Mouse (Mus musculus) thymus, adult 2 months (tissue): ENCODE data around the gene Rassf6. TPM values are rescaled to one million over a fixed set of nuclear protein-coding genes. Genes with fewer than 3 reads are reported as not detected.

Experiments used
- DNase-seq: peaks from one replicate; pipeline ENCODE4 v3.0.0; 2021
- H3K27ac ChIP-seq: fragments of 200-500 bp; 2 replicates; pipeline ENCODE4 v1.5.1; 2012; ENCODE audit warnings: low read length, control low read depth; ENCODE audit not compliant: control insufficient read depth, insufficient read depth
- H3K27me3 ChIP-seq: fragments of 200-500 bp; 2 replicates; pipeline ENCODE4 v1.6.1; 2012; ENCODE audit warnings: mild to moderate bottlenecking, low read length, moderate library complexity, mixed read lengths; ENCODE audit not compliant: control insufficient read depth, insufficient read depth
- H3K36me3 ChIP-seq: fragments of 200-500 bp; 2 replicates; pipeline ENCODE4 v1.6.1; 2012; ENCODE audit warnings: mild to moderate bottlenecking, low read length, moderate library complexity; ENCODE audit not compliant: control insufficient read depth, insufficient read depth
- H3K4me1 ChIP-seq: fragments of 200-500 bp; replicated peaks from 2 replicates; pipeline ENCODE4 v1.6.1; 2012; ENCODE audit warnings: low read length; ENCODE audit not compliant: control insufficient read depth, insufficient read depth
- H3K4me3 ChIP-seq: fragments of 200-500 bp; 2 replicates; pipeline ENCODE4 v1.5.1; 2012; ENCODE audit warnings: mild to moderate bottlenecking, low read length, control low read depth, moderate library complexity; ENCODE audit not compliant: control insufficient read depth, insufficient read depth
- CTCF ChIP-seq: fragments of 200-500 bp; IDR thresholded peaks from 2 replicates; pipeline ENCODE4 v1.5.1; 2012; ENCODE audit warnings: mild to moderate bottlenecking, control low read depth, low read length, moderate library complexity, borderline replicate concordance; ENCODE audit not compliant: control insufficient read depth, poor library complexity, insufficient read depth; ENCODE audit errors: extremely low read depth
- POLR2A ChIP-seq: fragments of 200-500 bp; IDR thresholded peaks from 2 replicates; pipeline ENCODE4 v1.6.1; 2012; ENCODE audit warnings: mild to moderate bottlenecking, low read length, control low read depth, moderate library complexity; ENCODE audit not compliant: control insufficient read depth, poor library complexity, insufficient read depth; ENCODE audit errors: extremely low read depth
- WGBS: fragments of 180-500 bp; shearing (Covaris S2); methylation state at CpG from one replicate; pipeline ENCODE4 v1.1.7; 2018; 5-methylcytosine and 5-hydroxymethylcytosine counted together
- polyA plus RNA-seq: library from polyadenylated mRNA; depleted of rRNA; stranded (reverse); fragments of >200 nt; gene quantifications from 2 replicates; pipeline ENCODE4 v1.2.3, GENCODE M21; 2012; rRNA removed

The Rassf6 gene
- polyA plus RNA-seq, result 1.1 and 2.0 TPM in 2 replicates

DNA sequence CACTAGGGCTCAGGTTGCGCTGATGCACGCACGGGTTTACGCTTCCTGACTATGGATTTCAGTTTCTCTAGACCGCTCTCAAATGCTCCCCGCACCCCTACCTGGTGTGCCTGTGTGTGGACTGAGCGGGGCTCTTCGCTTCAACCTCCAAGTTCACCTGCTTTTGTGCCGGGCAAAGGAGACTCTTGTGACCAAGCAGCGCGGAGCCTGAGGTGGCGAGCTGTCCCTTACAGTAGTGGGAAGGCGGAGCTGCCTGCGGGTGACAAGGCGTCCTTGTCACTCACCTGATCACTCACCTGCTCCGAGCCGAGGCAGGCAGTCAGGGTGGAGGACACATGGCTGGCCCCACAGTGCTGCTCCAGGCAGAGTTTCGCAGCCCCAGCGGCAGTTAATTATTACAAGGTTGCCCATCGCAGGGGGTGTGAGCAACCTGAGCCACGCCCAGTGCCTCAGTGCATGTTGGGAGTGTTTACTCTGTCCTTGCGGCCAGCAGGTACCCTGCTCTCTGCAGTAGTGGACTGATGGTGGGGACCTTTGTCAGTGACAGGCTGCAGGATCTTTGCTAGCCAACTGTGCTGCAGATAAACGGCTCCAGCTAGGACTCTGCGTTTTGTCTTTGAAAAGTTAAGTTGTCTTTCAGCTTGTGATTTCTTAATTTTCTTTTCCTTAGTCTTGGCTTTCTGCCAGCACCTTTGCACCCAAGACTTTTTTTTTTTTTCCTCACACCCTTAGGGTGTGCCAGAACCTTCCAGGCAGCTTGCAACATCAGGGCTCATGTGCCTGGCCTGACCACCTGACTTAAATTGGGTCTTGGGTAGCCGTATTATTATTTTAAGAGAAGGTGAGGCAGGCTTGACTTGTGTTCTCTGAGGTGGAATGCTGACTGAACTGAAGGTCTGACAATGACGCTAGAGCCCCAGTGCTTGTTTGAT lies at the start of gene Rassf6:
Gene Rassf6, minus strand, starts transcription at position 372 of the 932 bp plus-strand sequence.
- TF ChIP-seq CTCF, result no peak
- TF ChIP-seq POLR2A, result no peak
- Histone ChIP-seq H3K27me3 (no peaks in the 10 kb centered on the region), H3K4me1 (no peaks in the 10 kb centered on the region), H3K36me3 (no peaks in the 10 kb centered on the region), H3K27ac (no peak within 1 kb of the TSS), H3K4me3 (no peak within 1 kb of the TSS)
- WGBS, result 11% methylated on average over 26 of the region's 26 CpGs
- no peak for DNase-seq

DNA sequence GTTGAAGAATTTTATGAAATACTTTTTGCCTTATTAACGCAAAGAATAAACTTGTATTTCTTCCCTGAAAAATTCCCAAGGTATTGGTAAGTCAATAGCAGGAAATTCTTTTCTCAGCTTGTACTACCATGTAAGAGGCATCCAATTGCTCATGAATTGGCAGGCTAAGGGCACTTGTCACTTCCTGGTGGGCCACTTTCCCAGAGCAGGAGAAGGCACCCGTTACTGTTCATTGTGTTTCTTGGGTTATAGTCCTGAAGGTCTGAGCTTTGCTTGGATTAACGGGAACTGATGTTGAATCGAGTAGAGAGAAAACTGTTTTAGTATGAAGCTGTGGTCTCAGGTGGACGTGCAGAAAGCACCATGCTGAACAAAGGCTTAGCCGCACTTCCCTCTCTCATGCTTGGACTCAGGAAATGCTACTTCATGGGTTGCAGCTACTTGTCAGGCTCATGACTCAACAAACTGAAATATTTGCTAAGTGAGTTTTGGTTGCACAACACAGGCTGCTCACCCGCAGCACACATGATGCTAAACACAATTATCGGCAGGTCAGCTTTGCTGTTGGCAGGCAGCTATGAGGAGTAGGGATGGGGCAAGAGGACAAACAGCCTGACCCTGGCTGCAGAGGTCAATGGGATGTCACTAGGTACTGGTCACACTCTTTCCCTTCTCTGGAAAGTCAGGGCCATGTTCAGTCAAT lies 49.1 kb upstream of the Rassf6 start:
- 31% methylated on average over 8 of the region's 8 CpGs for WGBS
- Histone ChIP-seq H3K4me3 (no peak overlapping the region), H3K36me3 (no peaks in the 10 kb centered on the region), H3K27ac (no peak overlapping the region), H3K4me1 (no peaks in the 10 kb centered on the region), H3K27me3 (no peaks in the 10 kb centered on the region)
- DNase-seq, result no peak
- no peak for TF ChIP-seq POLR2A
- TF ChIP-seq CTCF, result no peak

- no peak overlapping the region for H3K4me3 ChIP-seq
- WGBS, result 97% methylated on average over 10 of the region's 10 CpGs
- no peaks in the 10 kb centered on the region for H3K27me3 ChIP-seq
- no peaks in the 10 kb centered on the region for H3K36me3 ChIP-seq
- no peak overlapping the region for H3K27ac ChIP-seq
- TF ChIP-seq POLR2A (no peak), CTCF (no peak)
- no peaks in the 10 kb centered on the region for H3K4me1 ChIP-seq
- DNase-seq, result no peak
These were observed 47.5 kb upstream of the Rassf6 start for GRCm38 (mm10) chr5:90687913-90688312.

GRCm38 (mm10) chr5:90684994-90685393 lies 44.5 kb upstream of the Rassf6 start:
- Histone ChIP-seq H3K36me3 (no peaks in the 10 kb centered on the region), H3K4me1 (no peaks in the 10 kb centered on the region), H3K4me3 (no peak overlapping the region), H3K27me3 (no peaks in the 10 kb centered on the region), H3K27ac (no peak overlapping the region)
- DNase-seq, result no peak
- 63% methylated on average over 4 of the region's 4 CpGs for WGBS
- TF ChIP-seq CTCF (no peak), POLR2A (no peak)

- no peaks in the 10 kb centered on the region for H3K27me3 ChIP-seq
- WGBS, result 92% methylated on average over 4 of the region's 4 CpGs
- no peak for DNase-seq
- H3K4me3 ChIP-seq, result no peak overlapping the region
- TF ChIP-seq POLR2A, result no peak
- TF ChIP-seq CTCF, result no peak
- H3K4me1 ChIP-seq, result no peaks in the 10 kb centered on the region
- no peak overlapping the region for H3K27ac ChIP-seq
- H3K36me3 ChIP-seq, result no peaks in the 10 kb centered on the region
These were observed 41.4 kb upstream of the Rassf6 start for GRCm38 (mm10) chr5:90681842-90682241.

GRCm38 (mm10) chr5:90677560-90677959 lies 37.1 kb upstream of the Rassf6 start:
- H3K4me3 ChIP-seq, result no peak overlapping the region
- no peaks in the 10 kb centered on the region for H3K4me1 ChIP-seq
- H3K36me3 ChIP-seq, result no peaks in the 10 kb centered on the region
- H3K27me3 ChIP-seq, result no peaks in the 10 kb centered on the region
- H3K27ac ChIP-seq, result no peak overlapping the region
- TF ChIP-seq CTCF (no peak), POLR2A (no peak)
- no peak for DNase-seq
- WGBS, result 71% methylated on average over 2 of the region's 2 CpGs
